Mouse (Mus musculus) liver, postnatal 0 days (tissue): ENCODE measurements around the gene Fbf1. TPM values are rescaled to one million over a fixed set of nuclear protein-coding genes. Genes with fewer than 3 reads are reported as not detected.

Source experiments
- ATAC-seq: fragments of 200-750 bp; cut with Nextera tagmentation; 2 replicates; pipeline ENCODE4 v1.8.0; 2017; ENCODE audit warnings: mild to moderate bottlenecking, moderate library complexity
- DNase-seq: peaks from one replicate; pipeline ENCODE4 v3.0.0-alpha.2; 2016
- H3K27ac ChIP-seq: fragments of 300-500 bp; sonication (generic); 2 replicates; pipeline ENCODE4 v1.5.1; 2014; ENCODE audit warnings: antibody characterized with exemption, moderate library complexity, mild to moderate bottlenecking, low read depth
- H3K27me3 ChIP-seq: fragments of 300-500 bp; sonication (generic); 2 replicates; pipeline ENCODE4 v1.6.1; 2014; ENCODE audit warnings: low read length, control low read depth, mixed read lengths; ENCODE audit not compliant: insufficient read depth
- H3K36me3 ChIP-seq: fragments of 300-500 bp; sonication (generic); replicated peaks from 2 replicates; pipeline ENCODE4 v1.6.1; 2014; ENCODE audit warnings: mild to moderate bottlenecking, control low read depth, low read length, moderate library complexity, mixed read lengths; ENCODE audit not compliant: insufficient read depth
- H3K4me1 ChIP-seq: fragments of 300-500 bp; sonication (generic); 2 replicates; pipeline ENCODE4 v1.6.1; 2014; ENCODE audit warnings: antibody characterized with exemption, mild to moderate bottlenecking, control low read depth; ENCODE audit not compliant: insufficient read depth
- H3K4me2 ChIP-seq: fragments of 300-500 bp; sonication (generic); 2 replicates; pipeline ENCODE4 v1.6.1; 2014; ENCODE audit warnings: low read depth, mild to moderate bottlenecking, low read length, moderate library complexity, mixed read lengths
- H3K4me3 ChIP-seq: fragments of 300-500 bp; sonication (generic); 2 replicates; pipeline ENCODE4 v1.5.1; 2014; ENCODE audit warnings: low read depth, low read length
- H3K9ac ChIP-seq: fragments of 300-500 bp; sonication (generic); replicated peaks from 2 replicates; pipeline ENCODE4 v1.6.1; 2014; ENCODE audit warnings: mild to moderate bottlenecking, moderate library complexity
- H3K9me3 ChIP-seq: fragments of 300-500 bp; sonication (generic); 2 replicates; pipeline ENCODE4 v1.6.1; 2016; ENCODE audit warnings: mild to moderate bottlenecking, control low read depth, low read length, mixed read lengths
- CTCF ChIP-seq: sonication (generic); IDR thresholded peaks from 2 replicates; pipeline ENCODE4 v1.5.1; 2016; ENCODE audit warnings: antibody characterized with exemption, low read depth
- EP300 ChIP-seq: IDR thresholded peaks from 2 replicates; pipeline ENCODE4 v1.6.1; 2016; ENCODE audit warnings: antibody characterized with exemption, low read depth, mild to moderate bottlenecking
- WGBS: fragments of 180-500 bp; shearing (Covaris S2); extraction: QIAGEN DNeasy Blood & Tissue Kit; methylation state at CpG from one replicate; pipeline ENCODE4 v1.1.7; 2014; ENCODE audit not compliant: insufficient replicate concordance; 5-methylcytosine and 5-hydroxymethylcytosine counted together
- polyA plus RNA-seq: library from polyadenylated mRNA; unstranded; fragments of >200 nt; fragmentation: Nextera tagmentation; extraction: Ambion mirVana; gene quantifications from 2 replicates; pipeline ENCODE4 v1.2.1, GENCODE M21; 2015

Gene Fbf1
- polyA plus RNA-seq, 1 experiment from 2014 or later, result 2.3 TPM

DNA sequence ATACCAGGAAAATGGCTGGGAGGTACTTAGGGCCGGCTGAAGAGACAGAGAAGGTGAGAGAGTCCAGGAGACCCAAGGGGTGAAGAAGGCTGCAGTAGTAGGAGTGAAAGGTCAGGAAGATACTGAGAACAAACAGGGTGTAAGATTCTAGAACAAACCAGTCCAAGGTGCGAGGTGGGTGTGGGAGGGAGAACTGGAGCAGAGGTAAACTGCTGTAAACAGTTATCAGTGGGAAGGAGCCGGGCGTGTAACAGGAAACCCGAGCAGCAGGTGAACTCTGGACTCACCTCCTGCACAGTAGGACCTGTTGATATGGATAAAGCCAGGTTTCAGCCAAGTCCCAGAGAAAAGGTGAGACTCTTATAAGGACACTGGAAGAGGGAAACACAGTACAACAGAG is 42.7 kb upstream of the Fbf1 start:
- no peaks in the 10 kb centered on the region for H3K27me3 ChIP-seq
- H3K4me3 ChIP-seq, result no peak overlapping the region
- H3K4me1 ChIP-seq, result peaks cover 2% of the 10 kb centered on the region; the same call in 1 of the 2 replicates
- DNase-seq, result peak; percentile 31
- peak overlapping the region; percentile 84 for H3K27ac ChIP-seq
- no peaks in the 10 kb centered on the region for H3K9me3 ChIP-seq
- H3K4me2 ChIP-seq, result no peak overlapping the region
- TF ChIP-seq EP300, result peak; percentile 67; the same call in 1 of the 2 replicates
- no peak for TF ChIP-seq CTCF
- H3K36me3 ChIP-seq, result no peaks in the 10 kb centered on the region
- 45% methylated on average over 5 of the region's 5 CpGs for WGBS
- H3K9ac ChIP-seq, result no peak overlapping the region
- ATAC-seq, result peak; percentile 77

DNA sequence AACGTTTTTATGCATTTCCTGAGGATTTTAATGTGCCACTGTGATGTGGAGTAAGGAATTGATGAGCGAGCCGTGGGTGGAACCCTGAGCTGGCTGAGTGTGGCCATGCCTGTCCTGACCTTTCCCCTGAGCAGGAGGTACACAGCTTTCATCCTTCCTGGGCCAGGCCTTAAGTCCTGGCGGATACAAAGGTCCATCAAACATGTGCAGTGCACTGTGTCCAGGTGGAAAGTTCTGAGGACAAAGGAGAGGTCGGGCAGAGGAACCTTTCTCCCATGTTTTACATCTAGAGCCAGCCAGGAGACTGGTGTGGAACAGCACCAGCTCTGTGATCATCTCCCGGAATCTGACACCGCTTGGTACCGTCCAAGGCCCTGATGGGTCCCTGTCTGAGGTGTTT is 41.3 kb upstream of the Fbf1 start:
- 69% methylated on average over 8 of the region's 8 CpGs for WGBS
- Histone ChIP-seq H3K4me1 (peaks cover 2% of the 10 kb centered on the region; the same call in 1 of the 2 replicates), H3K4me2 (no peak overlapping the region), H3K36me3 (no peaks in the 10 kb centered on the region), H3K9me3 (no peaks in the 10 kb centered on the region), H3K9ac (no peak overlapping the region), H3K4me3 (no peak overlapping the region), H3K27ac (peak overlapping the region; percentile 57; the same call in 1 of the 2 replicates), H3K27me3 (no peaks in the 10 kb centered on the region)
- ATAC-seq, result peak; percentile 22; the same call in 1 of the 2 replicates
- TF ChIP-seq CTCF (no peak), EP300 (no peak)
- DNase-seq, result no peak

DNA sequence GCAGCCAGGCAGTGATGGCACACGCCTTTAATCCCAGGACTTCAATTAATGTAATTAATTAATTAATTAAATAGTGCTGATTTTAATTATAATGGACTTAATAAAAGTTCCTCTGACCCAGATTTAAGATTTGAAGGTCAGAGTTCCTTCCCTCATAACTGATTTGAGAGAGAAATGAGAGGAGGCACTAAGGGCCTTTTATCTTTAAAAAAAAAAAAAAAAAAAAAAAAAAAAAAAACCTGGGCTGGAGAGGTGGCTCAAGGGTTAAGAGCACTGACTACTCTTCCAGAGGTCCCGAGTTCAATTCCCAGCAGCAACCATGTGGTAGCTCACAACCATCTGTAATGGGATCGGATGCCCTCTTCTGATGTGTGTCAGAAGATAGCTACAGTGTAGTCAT is 40.7 kb upstream of the Fbf1 start:
- peaks cover 2% of the 10 kb centered on the region; the same call in 1 of the 2 replicates for H3K4me1 ChIP-seq
- no peaks in the 10 kb centered on the region for H3K9me3 ChIP-seq
- DNase-seq, result no peak
- no peak overlapping the region for H3K27ac ChIP-seq
- no peak overlapping the region for H3K9ac ChIP-seq
- no peaks in the 10 kb centered on the region for H3K27me3 ChIP-seq
- H3K36me3 ChIP-seq, result no peaks in the 10 kb centered on the region
- no peak for ATAC-seq
- TF ChIP-seq CTCF, result no peak
- no peak for TF ChIP-seq EP300
- 80% methylated on average over 3 of the region's 3 CpGs for WGBS
- H3K4me2 ChIP-seq, result no peak overlapping the region
- no peak overlapping the region for H3K4me3 ChIP-seq

DNA sequence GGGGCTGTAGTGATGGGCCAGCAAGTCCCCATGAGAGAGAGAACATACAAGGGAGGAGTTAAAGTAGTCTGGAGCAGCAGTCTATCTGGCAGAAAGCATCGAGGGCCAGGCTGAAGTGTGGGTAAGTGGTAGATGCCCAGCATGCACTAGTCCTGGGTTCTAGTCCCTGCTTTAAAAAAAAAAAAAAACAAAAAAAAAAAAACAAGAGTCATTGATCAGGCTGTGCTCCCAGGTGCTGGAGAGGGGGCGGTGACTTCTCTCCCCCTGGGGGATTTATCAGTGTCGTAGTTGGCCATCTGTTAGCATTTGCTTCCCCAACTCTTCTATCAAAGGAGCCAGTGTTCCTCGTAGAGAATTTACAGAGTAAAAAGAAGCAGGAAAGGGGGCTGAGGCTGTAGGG is 38.7 kb upstream of the Fbf1 start:
- H3K9me3 ChIP-seq, result no peaks in the 10 kb centered on the region
- no peak overlapping the region for H3K27ac ChIP-seq
- peaks cover 4% of the 10 kb centered on the region; the same call in 1 of the 2 replicates for H3K4me1 ChIP-seq
- WGBS, result 72% methylated on average over 4 of the region's 4 CpGs
- no peak overlapping the region for H3K4me3 ChIP-seq
- DNase-seq (no peak), ATAC-seq (no peak)
- H3K4me2 ChIP-seq, result no peak overlapping the region
- H3K27me3 ChIP-seq, result no peaks in the 10 kb centered on the region
- no peak overlapping the region for H3K9ac ChIP-seq
- no peak for TF ChIP-seq CTCF
- TF ChIP-seq EP300, result no peak
- H3K36me3 ChIP-seq, result no peaks in the 10 kb centered on the region

DNA sequence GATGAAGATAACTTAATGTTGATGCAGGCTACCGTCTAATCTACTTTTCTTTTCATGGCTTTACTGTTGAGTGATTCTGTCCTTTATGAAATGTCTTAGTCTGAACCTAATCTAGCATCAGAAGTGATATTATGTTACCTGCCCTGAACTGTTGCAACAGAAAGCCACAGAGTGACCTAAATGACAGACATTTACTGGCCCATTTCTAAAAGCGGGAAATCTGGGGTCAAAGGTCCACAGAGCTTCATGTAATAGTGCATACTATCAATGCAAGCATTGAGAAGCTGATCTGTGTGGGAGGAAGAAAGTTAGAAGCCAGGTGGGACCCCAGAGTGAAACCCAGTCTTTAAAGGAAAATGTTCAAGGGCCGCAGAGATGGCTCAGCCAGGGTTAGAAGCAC is 35.2 kb upstream of the Fbf1 start:
- H3K9me3 ChIP-seq, result no peaks in the 10 kb centered on the region
- 82% methylated on average over 3 of the region's 3 CpGs for WGBS
- no peak overlapping the region for H3K4me3 ChIP-seq
- ATAC-seq (no peak), DNase-seq (no peak)
- H3K27me3 ChIP-seq, result no peaks in the 10 kb centered on the region
- H3K27ac ChIP-seq, result peak overlapping the region; percentile 61
- no peak overlapping the region for H3K4me2 ChIP-seq
- TF ChIP-seq CTCF, result no peak
- TF ChIP-seq EP300, result no peak
- no peaks in the 10 kb centered on the region for H3K36me3 ChIP-seq
- no peak overlapping the region for H3K9ac ChIP-seq
- H3K4me1 ChIP-seq, result peaks cover 19% of the 10 kb centered on the region

DNA sequence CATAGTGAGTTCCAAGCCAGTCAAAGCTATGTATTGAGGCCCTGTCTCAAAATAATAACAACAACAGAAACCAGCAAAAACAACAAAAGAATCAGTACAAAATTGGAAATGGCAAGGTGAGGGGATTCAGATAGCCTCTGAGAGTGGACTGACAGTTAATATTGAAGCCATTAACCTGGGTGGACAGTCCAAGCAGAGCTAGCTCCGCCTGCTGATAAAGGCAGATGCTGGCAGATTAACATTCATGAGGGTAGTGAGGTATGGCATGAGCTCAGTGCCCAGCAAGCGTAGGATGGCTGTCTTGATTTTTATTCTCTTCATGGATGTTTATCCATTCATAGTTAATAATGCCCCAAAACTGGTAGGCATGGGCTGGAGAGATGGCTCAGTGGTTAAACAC is 33.2 kb upstream of the Fbf1 start:
- no peak overlapping the region for H3K4me3 ChIP-seq
- no peaks in the 10 kb centered on the region for H3K9me3 ChIP-seq
- peak overlapping the region; percentile 97; the same call in 1 of the 2 replicates for H3K27ac ChIP-seq
- no peak overlapping the region for H3K4me2 ChIP-seq
- TF ChIP-seq CTCF (no peak), EP300 (no peak)
- peaks cover 21% of the 10 kb centered on the region for H3K4me1 ChIP-seq
- peaks cover 3% of the 10 kb centered on the region; the same call in 1 of the 2 replicates for H3K36me3 ChIP-seq
- DNase-seq (no peak), ATAC-seq (no peak)
- WGBS, result 84% methylated on average over 2 of the region's 2 CpGs
- no peaks in the 10 kb centered on the region for H3K27me3 ChIP-seq
- H3K9ac ChIP-seq, result no peak overlapping the region
